Mouse (Mus musculus) midbrain, embryonic 12.5 days (tissue): ENCODE measurements around the gene Gabrd. TPM values are rescaled to one million over a fixed set of nuclear protein-coding genes. Genes with fewer than 3 reads are reported as not detected.

Experiments used
- ATAC-seq: fragments of 200-750 bp; cut with Nextera tagmentation; 2 replicates; pipeline ENCODE4 v1.8.0; 2017; ENCODE audit warnings: low read depth, moderate TSS enrichment, moderate library complexity; ENCODE audit not compliant: low FRiP score
- H3K27ac ChIP-seq: fragments of 300-500 bp; sonication (generic); replicated peaks from 2 replicates; pipeline ENCODE4 v1.5.1; 2016; ENCODE audit warnings: mild to moderate bottlenecking
- H3K27me3 ChIP-seq: fragments of 300-500 bp; sonication (generic); 2 replicates; pipeline ENCODE4 v1.6.1; 2016; ENCODE audit warnings: mild to moderate bottlenecking
- H3K36me3 ChIP-seq: fragments of 300-500 bp; sonication (generic); 2 replicates; pipeline ENCODE4 v1.6.1; 2016
- H3K4me1 ChIP-seq: fragments of 300-500 bp; sonication (generic); 2 replicates; pipeline ENCODE4 v1.6.1; 2016
- H3K4me2 ChIP-seq: fragments of 300-500 bp; sonication (generic); replicated peaks from 2 replicates; pipeline ENCODE4 v1.6.1; 2016; ENCODE audit warnings: mild to moderate bottlenecking, moderate library complexity
- H3K4me3 ChIP-seq: fragments of 300-500 bp; sonication (generic); 2 replicates; pipeline ENCODE4 v1.5.1; 2016; ENCODE audit warnings: mild to moderate bottlenecking
- H3K9ac ChIP-seq: fragments of 300-500 bp; sonication (generic); replicated peaks from 2 replicates; pipeline ENCODE4 v1.6.1; 2016; ENCODE audit warnings: mild to moderate bottlenecking, moderate library complexity
- H3K9me3 ChIP-seq: fragments of 300-500 bp; sonication (generic); 2 replicates; pipeline ENCODE4 v1.6.1; 2016; ENCODE audit warnings: mild to moderate bottlenecking
- WGBS: fragments of 180-500 bp; shearing (Covaris S2); methylation state at CpG from one replicate; pipeline ENCODE4 v1.1.7; 2016; 5-methylcytosine and 5-hydroxymethylcytosine counted together
- polyA plus RNA-seq: library from polyadenylated mRNA; unstranded; fragments of >200 nt; fragmentation: Nextera tagmentation; extraction: Ambion mirVana; gene quantifications from 2 replicates; pipeline ENCODE4 v1.2.1, GENCODE M21; 2016

Gabrd gene
- polyA plus RNA-seq, 1 experiment from 2014 or later: not detected

- H3K27ac ChIP-seq: no peak overlapping the region
- no peaks in the 10 kb centered on the region for H3K36me3 ChIP-seq
- no peaks in the 10 kb centered on the region for H3K27me3 ChIP-seq
- H3K4me2 ChIP-seq: no peak overlapping the region
- no peak overlapping the region for H3K4me3 ChIP-seq
- H3K9ac ChIP-seq: no peak overlapping the region
- WGBS: 92% methylated on average over 11 of the region's 11 CpGs
- ATAC-seq: no peak
- no peaks in the 10 kb centered on the region for H3K9me3 ChIP-seq
- H3K4me1 ChIP-seq: peaks cover 11% of the 10 kb centered on the region
Observed at GRCm38 (mm10) chr4:155413641-155414335, 15.9 kb upstream of the Gabrd start.

GRCm38 (mm10) chr4:155412124-155412523 is 14.2 kb upstream of the Gabrd start:
- no peak overlapping the region for H3K27ac ChIP-seq
- no peaks in the 10 kb centered on the region; the same call in 1 of the 2 replicates for H3K27me3 ChIP-seq
- no peak overlapping the region for H3K4me2 ChIP-seq
- no peak for ATAC-seq
- H3K4me1 ChIP-seq: peaks cover 16% of the 10 kb centered on the region
- H3K4me3 ChIP-seq: no peak overlapping the region
- 92% methylated on average over 6 of the region's 6 CpGs for WGBS
- H3K36me3 ChIP-seq: no peaks in the 10 kb centered on the region
- no peak overlapping the region for H3K9ac ChIP-seq
- no peaks in the 10 kb centered on the region for H3K9me3 ChIP-seq

DNA sequence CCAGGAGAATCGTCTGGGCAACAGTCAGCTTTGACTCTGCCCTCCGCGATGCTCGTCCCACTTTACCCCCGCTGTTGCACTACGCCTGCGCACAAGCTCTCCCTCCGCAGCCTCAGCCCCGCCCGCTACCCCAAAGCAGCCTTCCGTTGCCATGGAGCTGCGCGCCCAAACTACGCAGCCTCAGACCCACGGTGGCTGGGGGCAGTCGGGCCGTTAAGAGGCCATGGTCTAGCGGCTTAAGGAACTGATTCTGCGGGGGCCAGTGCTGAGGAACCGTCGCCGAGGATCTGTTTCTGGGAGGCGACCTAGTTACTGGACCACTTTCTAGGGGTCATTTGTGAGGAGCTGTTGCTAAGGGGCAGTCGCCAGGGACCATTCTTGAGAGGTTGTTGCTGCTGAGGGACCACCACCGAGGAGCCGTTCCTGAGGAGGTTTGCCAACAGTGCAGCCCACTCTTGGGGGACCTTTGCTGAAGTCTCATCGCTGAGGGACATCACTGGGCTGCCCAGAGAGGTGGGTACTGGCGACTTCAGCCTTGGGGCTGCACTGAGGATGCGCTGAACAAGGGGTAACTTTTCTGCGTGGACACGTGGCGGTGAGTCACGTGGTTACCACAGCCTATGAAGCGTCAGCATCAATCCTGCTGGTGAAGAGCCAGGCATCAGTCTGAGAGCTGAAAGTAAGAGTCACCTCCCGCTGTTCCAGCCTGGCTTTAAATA is 11.3 kb upstream of the Gabrd start, which contains the start of gene Cfap74:
TSS of gene Cfap74 (plus strand) at position 133 of the 719 bp plus-strand sequence.
- Histone ChIP-seq H3K9ac (peak within 1 kb of the TSS; percentile 49), H3K4me3 (peak within 1 kb of the TSS; percentile 61), H3K27ac (peak within 1 kb of the TSS; percentile 54; the same call in 1 of the 2 replicates), H3K27me3 (peaks cover 10% of the 10 kb centered on the region; the same call in 1 of the 2 replicates), H3K36me3 (no peaks in the 10 kb centered on the region), H3K4me2 (peak within 1 kb of the TSS; percentile 92), H3K4me1 (peaks cover 16% of the 10 kb centered on the region), H3K9me3 (no peaks in the 10 kb centered on the region)
- peak; percentile 97 for ATAC-seq
- under 1% methylated on average over 35 of the region's 35 CpGs for WGBS

- H3K27ac ChIP-seq: peak overlapping the region; percentile 54; the same call in 1 of the 2 replicates
- no peaks in the 10 kb centered on the region for H3K36me3 ChIP-seq
- H3K9ac ChIP-seq: peak overlapping the region; percentile 43; the same call in 1 of the 2 replicates
- 1% methylated on average over 8 of the region's 8 CpGs for WGBS
- H3K4me3 ChIP-seq: peak overlapping the region; percentile 61
- H3K4me1 ChIP-seq: peaks cover 16% of the 10 kb centered on the region
- ATAC-seq: peak; percentile 59
- no peaks in the 10 kb centered on the region for H3K9me3 ChIP-seq
- H3K4me2 ChIP-seq: peak overlapping the region; percentile 92
- H3K27me3 ChIP-seq: peaks cover 10% of the 10 kb centered on the region; the same call in 1 of the 2 replicates
Observed at GRCm38 (mm10) chr4:155408695-155409057, 10.8 kb upstream of the Gabrd start.

- WGBS: 80% methylated on average over 1 of the region's 1 CpGs
- H3K4me1 ChIP-seq: peaks cover 6% of the 10 kb centered on the region
- H3K4me2 ChIP-seq: no peak overlapping the region
- peaks cover 42% of the 10 kb centered on the region for H3K27me3 ChIP-seq
- no peak for ATAC-seq
- no peaks in the 10 kb centered on the region for H3K36me3 ChIP-seq
- no peak overlapping the region for H3K27ac ChIP-seq
- H3K9ac ChIP-seq: no peak overlapping the region
- H3K9me3 ChIP-seq: no peaks in the 10 kb centered on the region
- H3K4me3 ChIP-seq: no peak overlapping the region
Observed at GRCm38 (mm10) chr4:155402489-155402888, 4.6 kb upstream of the Gabrd start.

DNA sequence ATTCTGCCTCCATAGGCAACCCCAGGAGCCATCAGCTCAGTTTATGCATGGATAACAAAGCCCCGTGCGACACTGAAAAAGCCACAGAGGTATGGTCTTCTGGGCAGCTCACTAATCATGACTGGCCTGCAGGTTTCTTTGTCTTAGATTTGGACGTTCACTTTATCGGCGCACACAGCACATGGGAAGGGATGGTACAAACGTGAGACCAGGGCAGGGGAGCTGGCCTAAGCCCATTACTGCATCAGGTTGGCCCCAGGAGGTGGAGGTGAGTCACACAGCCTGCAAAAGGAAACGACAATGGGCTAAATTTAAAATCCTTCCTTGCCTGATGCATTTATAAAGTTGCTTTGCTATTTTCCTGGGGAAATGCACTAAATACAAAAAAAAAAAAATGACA is 3.2 kb upstream of the Gabrd start:
- 69% methylated on average over 7 of the region's 7 CpGs for WGBS
- H3K9me3 ChIP-seq: no peaks in the 10 kb centered on the region
- H3K27me3 ChIP-seq: peaks cover 48% of the 10 kb centered on the region
- no peak overlapping the region for H3K9ac ChIP-seq
- H3K4me1 ChIP-seq: peaks cover 8% of the 10 kb centered on the region
- no peak for ATAC-seq
- H3K4me2 ChIP-seq: no peak overlapping the region
- H3K4me3 ChIP-seq: no peak overlapping the region
- no peaks in the 10 kb centered on the region for H3K36me3 ChIP-seq
- no peak overlapping the region for H3K27ac ChIP-seq

- Histone ChIP-seq H3K4me1 (peaks cover 8% of the 10 kb centered on the region), H3K4me3 (peak overlapping the region; percentile 39), H3K36me3 (no peaks in the 10 kb centered on the region), H3K4me2 (peak overlapping the region; percentile 64), H3K9me3 (no peaks in the 10 kb centered on the region), H3K27ac (no peak overlapping the region), H3K27me3 (peaks cover 64% of the 10 kb centered on the region), H3K9ac (no peak overlapping the region)
- ATAC-seq: no peak
- WGBS: 7% methylated on average over 9 of the region's 9 CpGs
Observed at GRCm38 (mm10) chr4:155398222-155398540, 269 bp upstream of the Gabrd start.

- Histone ChIP-seq H3K27ac (no peak overlapping the region), H3K4me3 (no peak overlapping the region), H3K36me3 (no peaks in the 10 kb centered on the region), H3K9me3 (no peaks in the 10 kb centered on the region), H3K4me1 (peaks cover 8% of the 10 kb centered on the region), H3K27me3 (peaks cover 65% of the 10 kb centered on the region), H3K4me2 (no peak overlapping the region), H3K9ac (no peak overlapping the region)
- WGBS: 92% methylated on average over 4 of the region's 4 CpGs
- ATAC-seq: no peak
Observed at GRCm38 (mm10) chr4:155396751-155397150, 1.2 kb downstream of the Gabrd start.

GRCm38 (mm10) chr4:155395471-155395870 is 2.4 kb downstream of the Gabrd start:
- 84% methylated on average over 5 of the region's 5 CpGs for WGBS
- no peak overlapping the region for H3K4me2 ChIP-seq
- no peak overlapping the region for H3K27ac ChIP-seq
- no peak overlapping the region for H3K9ac ChIP-seq
- H3K9me3 ChIP-seq: no peaks in the 10 kb centered on the region
- H3K27me3 ChIP-seq: peaks cover 63% of the 10 kb centered on the region
- no peak for ATAC-seq
- peaks cover 8% of the 10 kb centered on the region for H3K4me1 ChIP-seq
- H3K4me3 ChIP-seq: no peak overlapping the region
- H3K36me3 ChIP-seq: no peaks in the 10 kb centered on the region

DNA sequence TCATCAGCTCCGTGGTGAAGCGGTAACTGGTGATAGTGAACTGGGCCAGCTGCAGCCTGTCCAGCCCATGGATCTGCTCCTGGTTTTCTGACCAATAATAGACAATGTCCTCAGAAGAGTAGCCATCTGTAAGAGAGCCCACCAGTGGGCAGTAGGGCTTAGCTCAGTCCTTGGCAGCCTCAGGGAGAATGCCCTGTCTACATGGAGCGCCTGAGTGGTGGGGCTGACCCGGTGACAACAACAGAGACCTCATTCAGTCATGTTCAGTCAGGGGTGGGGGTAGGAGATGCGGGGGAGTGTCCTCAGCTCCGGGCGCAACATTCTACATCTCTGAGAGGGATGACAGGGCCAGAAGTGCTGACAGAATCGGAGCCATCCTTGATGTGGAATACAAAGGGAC is 10.7 kb downstream of the Gabrd start:
- Histone ChIP-seq H3K9me3 (no peaks in the 10 kb centered on the region), H3K27ac (no peak overlapping the region), H3K27me3 (peaks cover 16% of the 10 kb centered on the region), H3K36me3 (no peaks in the 10 kb centered on the region), H3K4me2 (no peak overlapping the region), H3K4me3 (no peak overlapping the region), H3K9ac (no peak overlapping the region), H3K4me1 (peaks cover 6% of the 10 kb centered on the region; the same call in 1 of the 2 replicates)
- WGBS: 90% methylated on average over 8 of the region's 8 CpGs
- ATAC-seq: no peak

GRCm38 (mm10) chr4:155383326-155383725 is 14.6 kb downstream of the Gabrd start:
- no peak overlapping the region for H3K27ac ChIP-seq
- H3K4me1 ChIP-seq: peaks cover 6% of the 10 kb centered on the region; the same call in 1 of the 2 replicates
- WGBS: 79% methylated on average over 4 of the region's 4 CpGs
- no peaks in the 10 kb centered on the region for H3K36me3 ChIP-seq
- no peaks in the 10 kb centered on the region for H3K9me3 ChIP-seq
- H3K9ac ChIP-seq: no peak overlapping the region
- no peak overlapping the region for H3K4me2 ChIP-seq
- H3K27me3 ChIP-seq: peaks cover 8% of the 10 kb centered on the region; the same call in 1 of the 2 replicates
- no peak overlapping the region for H3K4me3 ChIP-seq
- no peak for ATAC-seq

DNA sequence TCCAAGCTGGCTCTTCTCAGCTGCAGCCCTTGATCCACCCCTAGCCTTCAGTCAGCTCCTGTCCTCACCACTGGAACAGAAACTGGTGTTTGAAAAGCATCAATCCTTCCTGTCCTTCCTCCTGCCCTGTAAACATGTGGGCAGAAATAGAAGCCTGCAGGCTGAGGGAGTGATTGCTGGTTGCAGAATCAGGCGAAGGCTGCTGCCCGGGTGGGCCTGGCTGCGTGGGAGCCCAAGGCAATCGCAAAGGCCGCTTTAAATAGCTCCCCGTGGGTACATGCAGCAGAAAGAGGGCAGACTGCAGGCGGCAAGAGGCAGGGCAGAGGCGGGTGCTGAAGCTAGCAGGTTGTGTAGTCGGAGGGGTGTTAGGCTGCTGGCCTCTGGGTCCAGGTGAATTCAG is 15.2 kb downstream of the Gabrd start:
- peaks cover 8% of the 10 kb centered on the region; the same call in 1 of the 2 replicates for H3K27me3 ChIP-seq
- H3K27ac ChIP-seq: no peak overlapping the region
- H3K9me3 ChIP-seq: no peaks in the 10 kb centered on the region
- no peak overlapping the region for H3K9ac ChIP-seq
- H3K4me3 ChIP-seq: no peak overlapping the region
- ATAC-seq: no peak
- no peak overlapping the region for H3K4me2 ChIP-seq
- H3K4me1 ChIP-seq: peaks cover 6% of the 10 kb centered on the region; the same call in 1 of the 2 replicates
- 23% methylated on average over 9 of the region's 9 CpGs for WGBS
- no peaks in the 10 kb centered on the region for H3K36me3 ChIP-seq
